Mouse (Mus musculus) myocyte (in vitro differentiated cells): ENCODE results near the gene Cntnap1.

Source experiments
- CEBPB ChIP-seq: IDR thresholded peaks from 2 replicates; pipeline ENCODE4 v1.6.1; 2011; ENCODE audit warnings: mild to moderate bottlenecking, moderate library complexity; ENCODE audit not compliant: poor library complexity, insufficient read depth, severe bottlenecking
- E2F4 ChIP-seq: IDR thresholded peaks from one replicate; pipeline ENCODE4 v1.6.1; 2011; ENCODE audit warnings: mild to moderate bottlenecking, control low read depth, moderate library complexity; ENCODE audit not compliant: insufficient read depth
- MYOG ChIP-seq, 3 experiments: IDR thresholded peaks; one replicate each; pipeline ENCODE4 v1.6.1; 2011; ENCODE audit warnings: control low read depth in 2 of 3, low read depth in 2 of 3, mild to moderate bottlenecking in 2 of 3; ENCODE audit not compliant: insufficient read length in 2 of 3, control insufficient read depth in 1 of 3, insufficient read depth in 1 of 3
- POLR2A ChIP-seq: IDR thresholded peaks from one replicate; pipeline ENCODE4 v1.6.1; 2011; ENCODE audit warnings: low read depth, mild to moderate bottlenecking, control low read depth, moderate library complexity; ENCODE audit not compliant: insufficient read length
- POLR2AphosphoS2 ChIP-seq: IDR thresholded peaks from one replicate; pipeline ENCODE4 v1.6.1; 2011; ENCODE audit warnings: low read depth, control low read depth; ENCODE audit not compliant: insufficient read length
- USF1 ChIP-seq: IDR thresholded peaks from one replicate; pipeline ENCODE4 v1.6.1; 2011; ENCODE audit warnings: low read depth, mild to moderate bottlenecking, control low read depth, moderate library complexity

DNA sequence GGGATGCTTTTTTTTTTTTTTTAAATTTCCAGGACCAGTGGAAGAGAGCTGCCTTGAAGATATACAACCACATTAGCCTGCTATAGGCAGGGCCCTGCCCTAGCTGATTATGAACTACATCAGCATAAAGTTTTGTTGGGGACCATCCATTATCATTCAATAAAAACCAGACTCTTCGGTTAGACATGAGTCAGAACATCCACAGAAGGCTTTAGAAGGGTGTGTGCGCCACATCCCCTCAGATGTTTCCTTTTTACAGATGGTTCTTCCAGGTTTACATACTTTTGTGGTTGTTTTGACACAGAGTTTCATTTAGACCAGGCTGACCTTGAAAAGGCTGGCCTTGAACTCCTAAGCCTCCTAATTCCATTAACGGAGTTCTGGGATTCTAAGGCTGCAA is 54.0 kb downstream of the Cntnap1 start:
- no peak for TF ChIP-seq POLR2A
- TF ChIP-seq E2F4 = no peak
- no peak for TF ChIP-seq USF1
- TF ChIP-seq MYOG (IDR thresholded peaks at IDR 0.05; ENCODE audit: control insufficient read depth in 1 of 3, insufficient read depth in 1 of 3, insufficient read length in 2 of 3, low read depth in 2 of 3) = no peak
- no peak for TF ChIP-seq POLR2AphosphoS2
- TF ChIP-seq CEBPB = no peak
